Mouse (Mus musculus) lung, postnatal 0 days (tissue): ENCODE results near the gene Caprin1. TPM values are rescaled to one million over a fixed set of nuclear protein-coding genes. Genes with fewer than 3 reads are reported as not detected.

Experiments used
- ATAC-seq: fragments of 200-750 bp; cut with Nextera tagmentation; 2 replicates; pipeline ENCODE4 v1.8.0; 2017; ENCODE audit warnings: moderate library complexity
- DNase-seq: peaks from one replicate; pipeline ENCODE4 v3.0.0-alpha.2; 2016; ENCODE audit warnings: low spot score
- H3K27ac ChIP-seq: fragments of 300-500 bp; sonication (generic); 2 replicates; pipeline ENCODE4 v1.5.1; 2014; ENCODE audit warnings: antibody characterized with exemption, mild to moderate bottlenecking, low read length, mixed read lengths
- H3K27me3 ChIP-seq: fragments of 300-500 bp; sonication (generic); replicated peaks from 2 replicates; pipeline ENCODE4 v1.6.1; 2014; ENCODE audit warnings: low read length, mixed read lengths; ENCODE audit not compliant: insufficient read depth
- H3K36me3 ChIP-seq: fragments of 300-500 bp; sonication (generic); 2 replicates; pipeline ENCODE4 v1.6.1; 2014; ENCODE audit warnings: low read length, mixed read lengths; ENCODE audit not compliant: insufficient read depth
- H3K4me1 ChIP-seq: fragments of 300-500 bp; sonication (generic); 2 replicates; pipeline ENCODE4 v1.6.1; 2014; ENCODE audit warnings: antibody characterized with exemption, low read depth, low read length, mixed read lengths; ENCODE audit not compliant: insufficient read depth
- H3K4me2 ChIP-seq: fragments of 300-500 bp; sonication (generic); replicated peaks from 2 replicates; pipeline ENCODE4 v1.6.1; 2014; ENCODE audit warnings: low read depth, mild to moderate bottlenecking, low read length, moderate library complexity, mixed read lengths
- H3K4me3 ChIP-seq: fragments of 300-500 bp; sonication (generic); 2 replicates; pipeline ENCODE4 v1.5.1; 2014; ENCODE audit warnings: low read depth, low read length
- H3K9ac ChIP-seq: fragments of 300-500 bp; sonication (generic); replicated peaks from 2 replicates; pipeline ENCODE4 v1.6.1; 2014; ENCODE audit warnings: low read depth, mild to moderate bottlenecking
- H3K9me3 ChIP-seq: fragments of 300-500 bp; sonication (generic); 2 replicates; pipeline ENCODE4 v1.6.1; 2016; ENCODE audit warnings: low read length, mixed read lengths
- CTCF ChIP-seq: IDR thresholded peaks from 2 replicates; pipeline ENCODE4 v1.5.1; 2016; ENCODE audit warnings: antibody characterized with exemption, mild to moderate bottlenecking
- EP300 ChIP-seq: IDR thresholded peaks from 2 replicates; pipeline ENCODE4 v1.6.1; 2016; ENCODE audit warnings: antibody characterized with exemption, mild to moderate bottlenecking, control low read depth
- WGBS: fragments of 180-500 bp; shearing (Covaris S2); extraction: QIAGEN DNeasy Blood & Tissue Kit; methylation state at CpG from one replicate; pipeline ENCODE4 v1.1.7; 2014; 5-methylcytosine and 5-hydroxymethylcytosine counted together
- polyA plus RNA-seq: library from polyadenylated mRNA; unstranded; fragments of >200 nt; fragmentation: Nextera tagmentation; extraction: Ambion mirVana; gene quantifications from 2 replicates; pipeline ENCODE4 v1.2.1, GENCODE M21; 2015

The Caprin1 gene
- 87.8 and 105 TPM in 2 replicates for polyA plus RNA-seq

DNA sequence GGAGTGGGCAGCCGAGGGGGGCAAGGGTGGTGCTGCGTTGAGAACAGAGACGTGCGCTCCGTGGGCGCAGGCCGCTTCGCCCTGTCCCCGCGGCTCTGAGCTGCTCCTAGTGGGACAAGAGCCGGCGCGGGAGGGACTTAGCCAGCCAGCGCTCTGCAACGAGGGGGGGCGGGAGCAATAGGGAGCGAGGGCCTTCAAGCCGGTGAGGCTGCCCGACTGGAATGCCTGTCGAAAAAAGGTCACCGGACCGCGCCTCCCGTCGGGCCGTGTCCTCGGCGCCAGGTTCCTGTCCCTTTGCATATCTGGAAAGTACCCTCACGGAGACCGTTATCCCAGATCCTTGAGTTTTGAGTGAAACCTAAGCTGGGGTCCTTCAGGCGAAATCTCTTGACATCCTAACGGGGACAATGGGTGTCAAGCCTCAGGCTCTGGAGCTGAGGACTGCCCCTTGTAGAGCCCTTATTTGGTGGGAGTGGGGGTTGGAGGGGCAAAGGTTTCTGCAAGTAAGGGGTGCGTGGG is at the start of gene Caprin1:
TSS of gene Caprin1 (minus strand) at position 159 of the 519 bp plus-strand sequence.
- Histone ChIP-seq H3K4me2 (peak within 1 kb of the TSS; percentile 85), H3K9ac (peak within 1 kb of the TSS; percentile 96), H3K4me3 (peak within 1 kb of the TSS; percentile 100), H3K4me1 (no peaks in the 10 kb centered on the region), H3K27me3 (no peaks in the 10 kb centered on the region), H3K27ac (peak within 1 kb of the TSS; percentile 99), H3K36me3 (no peaks in the 10 kb centered on the region), H3K9me3 (no peaks in the 10 kb centered on the region)
- ATAC-seq = peak; percentile 95
- under 1% methylated on average over 31 of the region's 33 CpGs for WGBS
- DNase-seq = peak; percentile 98
- peak; percentile 78 for TF ChIP-seq EP300
- peak; percentile 12; the same call in 1 of the 2 replicates for TF ChIP-seq CTCF

DNA sequence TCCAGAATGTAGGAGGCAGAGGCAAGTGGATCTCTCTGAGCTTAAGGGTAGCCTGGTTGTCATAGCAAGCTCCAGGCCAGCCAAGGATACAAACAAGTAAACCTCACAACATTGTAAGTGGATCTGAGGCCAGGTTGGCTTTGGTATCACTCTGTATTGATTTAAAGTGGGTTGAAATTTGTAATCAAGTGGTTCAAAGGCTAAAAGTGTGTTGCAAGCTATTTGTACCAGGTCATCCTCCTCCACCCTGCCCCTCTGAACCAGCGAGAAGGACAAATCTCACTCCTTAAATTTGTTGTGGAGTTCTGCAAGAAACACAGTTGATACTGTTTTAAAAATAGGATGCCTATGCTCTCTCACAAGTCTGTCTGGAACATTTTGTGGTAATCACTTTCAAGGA is 49.4 kb upstream of the Caprin1 start:
- Histone ChIP-seq H3K9ac (no peak overlapping the region), H3K27me3 (no peaks in the 10 kb centered on the region), H3K4me2 (no peak overlapping the region), H3K4me3 (no peak overlapping the region), H3K36me3 (no peaks in the 10 kb centered on the region), H3K27ac (no peak overlapping the region), H3K4me1 (no peaks in the 10 kb centered on the region), H3K9me3 (no peaks in the 10 kb centered on the region)
- DNase-seq (no peak), ATAC-seq (no peak)
- WGBS = 89% methylated on average over 1 of the region's 1 CpGs
- TF ChIP-seq EP300 (no peak), CTCF (no peak)

- no peak for DNase-seq
These were observed 48.8 kb upstream of the Caprin1 start for GRCm38 (mm10) chr2:103846271-103846670.

DNA sequence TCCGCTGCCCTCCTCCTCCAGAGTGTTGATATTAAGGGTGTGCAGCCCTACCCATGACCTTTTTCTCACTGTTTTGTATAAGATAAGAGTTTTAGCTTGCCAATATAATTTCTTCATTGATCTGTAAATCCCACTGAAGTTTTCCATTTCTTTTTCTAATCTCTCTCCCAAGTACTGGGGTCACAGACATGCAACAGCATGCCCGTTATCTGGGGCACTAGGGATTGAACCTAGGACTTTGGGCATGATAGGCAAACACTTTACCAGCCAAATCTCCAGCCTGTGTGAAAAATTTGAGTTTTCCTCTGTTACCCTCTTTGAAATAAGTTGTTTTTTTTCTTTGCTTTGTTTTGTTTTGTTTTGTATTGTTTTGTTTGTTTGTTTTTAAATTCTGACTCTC is 46.6 kb upstream of the Caprin1 start:
- H3K9me3 ChIP-seq = no peaks in the 10 kb centered on the region
- DNase-seq (no peak), ATAC-seq (no peak)
- WGBS = 81% methylated on average over 2 of the region's 2 CpGs
- no peaks in the 10 kb centered on the region for H3K36me3 ChIP-seq
- no peak overlapping the region for H3K9ac ChIP-seq
- TF ChIP-seq CTCF (no peak), EP300 (no peak)
- H3K4me3 ChIP-seq = no peak overlapping the region
- no peak overlapping the region for H3K4me2 ChIP-seq
- no peaks in the 10 kb centered on the region for H3K4me1 ChIP-seq
- H3K27me3 ChIP-seq = no peaks in the 10 kb centered on the region
- H3K27ac ChIP-seq = no peak overlapping the region

More at GRCm38 (mm10) chr2:103846271-103846670, 48.8 kb upstream of the Caprin1 start:
- Histone ChIP-seq H3K9ac (no peak overlapping the region), H3K27ac (no peak overlapping the region), H3K9me3 (no peaks in the 10 kb centered on the region), H3K4me1 (no peaks in the 10 kb centered on the region), H3K36me3 (no peaks in the 10 kb centered on the region), H3K4me2 (no peak overlapping the region), H3K4me3 (no peak overlapping the region), H3K27me3 (no peaks in the 10 kb centered on the region)
- 74% methylated on average over 4 of the region's 4 CpGs for WGBS
- no peak for ATAC-seq
- no peak for TF ChIP-seq EP300
- no peak for TF ChIP-seq CTCF

GRCm38 (mm10) chr2:103843321-103843720 is 45.9 kb upstream of the Caprin1 start:
- H3K36me3 ChIP-seq = no peaks in the 10 kb centered on the region
- H3K4me2 ChIP-seq = no peak overlapping the region
- WGBS = 95% methylated on average over 13 of the region's 13 CpGs
- no peaks in the 10 kb centered on the region for H3K27me3 ChIP-seq
- H3K27ac ChIP-seq = no peak overlapping the region
- H3K4me3 ChIP-seq = no peak overlapping the region
- ATAC-seq (no peak), DNase-seq (no peak)
- TF ChIP-seq CTCF (no peak), EP300 (no peak)
- H3K9me3 ChIP-seq = no peaks in the 10 kb centered on the region
- H3K9ac ChIP-seq = no peak overlapping the region
- H3K4me1 ChIP-seq = no peaks in the 10 kb centered on the region

DNA sequence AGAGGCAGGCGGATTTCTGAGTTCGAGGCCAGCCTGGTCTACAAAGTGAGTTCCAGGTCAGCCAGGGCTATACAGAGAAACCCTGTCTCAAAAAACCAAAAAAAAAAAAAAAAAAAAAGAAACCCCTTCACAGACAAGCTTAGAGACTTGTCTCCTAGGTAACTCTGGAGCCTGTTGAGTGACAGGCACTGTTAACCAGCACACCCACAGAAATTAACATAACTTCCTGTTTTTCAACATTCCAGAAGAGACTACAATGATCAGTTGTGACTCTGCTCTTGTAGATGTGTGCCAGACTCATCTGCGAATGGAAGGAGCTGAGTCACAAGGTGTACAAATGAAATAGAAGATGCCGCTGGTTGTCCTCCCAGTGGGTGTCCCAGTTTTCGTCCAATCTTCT is 44.9 kb upstream of the Caprin1 start:
- no peak overlapping the region for H3K4me2 ChIP-seq
- no peaks in the 10 kb centered on the region for H3K9me3 ChIP-seq
- no peak overlapping the region for H3K9ac ChIP-seq
- no peak for DNase-seq
- no peaks in the 10 kb centered on the region for H3K36me3 ChIP-seq
- WGBS = 75% methylated on average over 4 of the region's 5 CpGs
- no peak for ATAC-seq
- TF ChIP-seq EP300 (no peak), CTCF (no peak)
- no peaks in the 10 kb centered on the region for H3K4me1 ChIP-seq
- H3K27me3 ChIP-seq = no peaks in the 10 kb centered on the region
- H3K4me3 ChIP-seq = no peak overlapping the region
- no peak overlapping the region for H3K27ac ChIP-seq

DNA sequence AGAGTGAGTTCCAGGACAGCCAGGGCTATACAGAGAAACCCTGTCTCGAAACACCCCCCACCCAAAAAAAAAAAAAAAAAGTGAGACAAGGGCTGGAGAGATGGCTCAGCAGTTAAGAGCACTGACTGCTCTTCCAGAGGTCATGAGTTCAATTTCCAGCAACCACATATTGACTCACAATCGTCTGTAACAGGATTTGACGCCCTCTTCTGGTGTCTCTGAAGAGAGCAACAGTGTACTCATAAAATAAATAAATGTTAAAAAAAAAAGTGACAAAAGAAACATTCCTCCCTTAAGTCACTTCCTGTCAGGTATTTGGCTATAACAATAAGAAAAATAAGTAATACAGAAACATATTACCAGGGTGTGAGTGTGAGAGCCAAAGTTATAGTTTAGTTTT is 41.0 kb upstream of the Caprin1 start:
- H3K4me2 ChIP-seq = no peak overlapping the region
- ATAC-seq (no peak), DNase-seq (no peak)
- TF ChIP-seq CTCF = no peak
- no peak for TF ChIP-seq EP300
- 53% methylated on average over 3 of the region's 3 CpGs for WGBS
- H3K4me3 ChIP-seq = no peak overlapping the region
- no peaks in the 10 kb centered on the region for H3K4me1 ChIP-seq
- H3K36me3 ChIP-seq = no peaks in the 10 kb centered on the region
- no peak overlapping the region for H3K9ac ChIP-seq
- no peaks in the 10 kb centered on the region for H3K27me3 ChIP-seq
- H3K27ac ChIP-seq = no peak overlapping the region
- H3K9me3 ChIP-seq = no peaks in the 10 kb centered on the region
